Mouse (Mus musculus) urinary bladder, postnatal 4 days (tissue): ENCODE results near the gene Cpb1.

Source experiments
- DNase-seq, 2 experiments: peaks; one replicate each; pipeline ENCODE4 v3.0.0; 2021 to 2022; ENCODE audit warnings: low spot score in 2 of 2

Cpb1 gene

DNA sequence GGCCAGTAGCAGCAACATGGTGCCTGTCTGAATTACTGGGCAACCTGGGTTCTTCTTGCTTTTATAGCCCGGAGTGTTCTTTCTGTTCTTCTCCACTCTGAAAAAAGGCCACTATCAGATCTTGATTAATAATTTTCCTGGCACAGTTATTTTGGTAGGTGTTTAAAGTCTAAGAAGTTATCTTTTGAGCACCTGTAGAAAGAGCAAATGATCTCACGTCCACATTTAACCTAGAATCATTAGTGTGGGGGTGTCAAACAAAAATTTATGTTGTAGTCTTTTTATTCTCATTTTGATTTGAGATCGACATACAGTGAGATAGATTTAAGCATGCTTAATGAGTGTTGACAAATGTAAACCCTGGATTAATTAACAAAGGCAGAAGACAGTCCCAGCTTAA is at the start of gene Cpb1:
Gene Cpb1 (minus strand): TSS at position 101 of the 400 bp plus-strand sequence.
- DNase-seq: no peak

DNA sequence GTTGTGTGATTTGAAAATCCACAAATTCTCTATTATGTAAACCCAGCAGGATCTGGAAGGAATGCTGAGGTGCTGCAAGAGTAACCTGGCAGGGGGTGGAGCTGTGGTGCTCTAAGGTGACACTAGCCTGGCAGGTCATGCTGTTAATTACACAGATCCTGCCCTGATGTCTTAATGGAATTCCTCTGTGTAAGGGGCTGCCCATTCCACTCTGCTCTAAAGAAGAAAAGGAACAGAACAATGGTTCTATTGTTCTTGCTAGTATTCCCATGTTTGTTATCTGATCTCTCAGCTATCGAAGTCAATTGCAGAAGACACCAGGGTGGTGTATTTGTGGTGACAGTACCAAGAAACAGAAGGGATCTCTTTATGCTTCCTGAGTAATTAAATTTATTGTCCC is 41.7 kb upstream of the Cpb1 start:
- DNase-seq: no peak

- no peak for DNase-seq
Observed at GRCm38 (mm10) chr3:20309142-20309541, 33.6 kb upstream of the Cpb1 start.

GRCm38 (mm10) chr3:20307256-20307655 is 31.7 kb upstream of the Cpb1 start:
- no peak for DNase-seq

DNA sequence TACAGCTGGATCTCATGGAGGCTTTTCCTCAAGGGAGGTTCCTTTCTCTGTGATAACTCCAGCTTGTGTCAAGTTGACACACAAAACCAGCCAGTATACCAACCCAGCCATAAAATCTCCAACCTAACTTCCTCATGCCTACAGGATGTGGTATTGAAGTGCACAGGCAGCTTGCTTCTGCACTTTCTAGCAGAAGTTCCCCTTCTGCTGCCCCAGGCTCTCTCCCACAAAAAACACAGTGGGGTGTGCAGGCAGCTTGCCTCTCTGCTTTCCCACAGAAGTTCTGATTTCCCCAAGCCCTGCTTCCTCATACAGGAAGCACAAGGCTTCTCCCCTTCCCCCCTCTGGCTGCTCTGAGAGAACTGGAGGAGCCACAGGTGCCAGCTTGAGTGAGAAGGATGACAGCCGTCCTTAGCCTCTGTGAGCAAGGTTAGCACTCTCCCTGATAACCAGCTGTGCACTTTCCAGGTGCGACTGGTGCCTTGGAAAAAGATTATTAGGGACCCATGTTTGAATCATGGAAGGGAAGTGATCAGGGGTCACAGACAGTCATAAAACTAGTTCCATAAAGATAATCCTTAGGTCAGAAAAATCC is 29.3 kb upstream of the Cpb1 start:
- DNase-seq: no peak

DNA sequence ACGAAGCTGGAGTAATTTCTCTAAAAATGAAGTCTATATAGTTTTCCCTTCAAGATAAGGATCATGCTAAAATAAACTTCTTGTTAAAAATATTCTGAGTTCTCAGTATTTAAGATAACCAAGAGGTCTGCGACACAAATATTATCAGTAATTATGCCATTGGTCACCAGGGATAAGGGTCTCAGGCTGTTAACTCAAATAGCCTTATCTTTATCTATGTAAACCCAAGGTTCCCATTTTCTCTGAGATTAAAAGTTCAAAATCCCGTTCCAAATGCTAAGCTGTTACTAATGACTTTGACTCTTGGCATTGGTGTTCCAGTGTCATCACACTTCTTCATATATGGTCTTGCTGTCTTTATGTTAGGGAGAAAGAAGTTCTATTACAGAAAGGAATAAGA is 20.0 kb upstream of the Cpb1 start:
- no peak for DNase-seq

DNA sequence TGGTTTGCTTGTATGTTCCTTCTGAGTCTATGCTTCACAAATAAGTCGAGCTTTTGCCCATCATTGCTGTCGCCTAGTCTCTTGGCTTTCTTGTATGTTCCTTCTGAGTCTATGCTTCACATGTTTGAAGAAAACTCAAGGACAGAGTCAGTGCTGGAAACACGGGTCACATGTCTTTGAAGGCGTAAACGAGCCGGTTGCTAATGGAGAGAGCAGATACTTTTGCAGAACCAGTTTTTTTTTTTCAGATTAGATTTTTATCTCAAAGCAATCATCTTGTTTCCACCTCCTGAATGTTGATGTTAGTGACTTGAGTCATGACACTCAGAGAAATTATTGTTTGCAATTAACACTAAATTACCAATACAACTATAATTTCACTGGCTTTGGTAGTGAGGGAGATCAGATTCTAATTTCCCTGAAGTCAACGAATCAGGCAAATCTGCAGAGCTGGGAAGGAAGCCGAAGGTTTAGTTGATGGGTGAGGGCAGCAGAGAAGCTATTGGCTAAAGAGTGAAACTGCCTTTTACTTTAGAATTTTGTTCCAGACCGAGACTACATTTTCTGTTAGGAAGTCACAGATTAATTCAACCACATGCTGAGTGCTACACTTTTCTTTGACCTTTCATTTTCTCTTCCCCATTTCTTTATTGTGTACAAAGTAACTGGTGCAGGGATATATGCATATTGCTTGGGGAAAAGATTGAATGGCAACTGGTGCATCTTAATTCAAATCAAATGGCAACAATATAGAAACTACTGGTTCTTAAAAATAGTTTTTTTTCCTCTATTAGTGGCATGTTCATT is 19.2 kb upstream of the Cpb1 start:
- DNase-seq: no peak

DNA sequence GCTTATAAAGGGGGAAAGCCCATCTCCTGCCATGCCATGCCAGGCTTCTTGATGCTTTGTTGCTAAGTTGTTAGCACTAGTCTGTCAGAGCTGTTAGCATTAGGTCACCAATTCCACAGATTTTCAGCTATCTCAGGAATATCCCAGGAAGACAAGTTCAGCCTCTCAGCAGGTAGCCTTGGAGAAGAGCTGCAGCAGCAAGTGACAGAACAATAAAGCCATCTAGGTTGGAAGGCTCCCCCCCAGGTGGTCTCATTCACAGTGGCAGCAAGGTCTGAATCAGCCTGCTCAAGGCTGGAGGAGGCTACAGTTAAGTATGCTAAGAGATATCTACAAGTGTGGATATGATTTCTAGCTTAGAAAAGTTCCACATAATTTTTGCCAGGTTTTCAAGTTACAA is 15.8 kb upstream of the Cpb1 start:
- no peak for DNase-seq

DNA sequence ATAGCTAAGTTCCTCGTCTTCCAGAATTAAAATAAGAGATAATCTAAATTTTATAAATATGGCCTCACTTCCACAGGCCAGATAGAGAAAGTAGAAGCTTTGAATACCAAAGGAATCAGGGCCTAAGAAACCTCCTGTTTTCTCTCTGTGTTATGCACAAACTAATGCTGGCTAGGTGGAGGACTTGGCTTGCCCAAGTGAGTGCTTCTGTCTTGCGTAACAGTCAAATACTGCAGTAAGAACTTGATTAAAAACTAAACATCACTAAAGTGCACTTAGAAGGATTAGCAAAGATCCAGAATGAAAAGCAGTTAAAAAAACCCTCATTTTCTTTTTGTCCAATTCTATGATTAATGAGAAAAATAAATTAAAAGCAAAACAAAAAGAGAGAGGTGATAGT is 13.2 kb upstream of the Cpb1 start:
- no peak for DNase-seq

GRCm38 (mm10) chr3:20281796-20282195 is 6.3 kb upstream of the Cpb1 start:
- DNase-seq: no peak

DNA sequence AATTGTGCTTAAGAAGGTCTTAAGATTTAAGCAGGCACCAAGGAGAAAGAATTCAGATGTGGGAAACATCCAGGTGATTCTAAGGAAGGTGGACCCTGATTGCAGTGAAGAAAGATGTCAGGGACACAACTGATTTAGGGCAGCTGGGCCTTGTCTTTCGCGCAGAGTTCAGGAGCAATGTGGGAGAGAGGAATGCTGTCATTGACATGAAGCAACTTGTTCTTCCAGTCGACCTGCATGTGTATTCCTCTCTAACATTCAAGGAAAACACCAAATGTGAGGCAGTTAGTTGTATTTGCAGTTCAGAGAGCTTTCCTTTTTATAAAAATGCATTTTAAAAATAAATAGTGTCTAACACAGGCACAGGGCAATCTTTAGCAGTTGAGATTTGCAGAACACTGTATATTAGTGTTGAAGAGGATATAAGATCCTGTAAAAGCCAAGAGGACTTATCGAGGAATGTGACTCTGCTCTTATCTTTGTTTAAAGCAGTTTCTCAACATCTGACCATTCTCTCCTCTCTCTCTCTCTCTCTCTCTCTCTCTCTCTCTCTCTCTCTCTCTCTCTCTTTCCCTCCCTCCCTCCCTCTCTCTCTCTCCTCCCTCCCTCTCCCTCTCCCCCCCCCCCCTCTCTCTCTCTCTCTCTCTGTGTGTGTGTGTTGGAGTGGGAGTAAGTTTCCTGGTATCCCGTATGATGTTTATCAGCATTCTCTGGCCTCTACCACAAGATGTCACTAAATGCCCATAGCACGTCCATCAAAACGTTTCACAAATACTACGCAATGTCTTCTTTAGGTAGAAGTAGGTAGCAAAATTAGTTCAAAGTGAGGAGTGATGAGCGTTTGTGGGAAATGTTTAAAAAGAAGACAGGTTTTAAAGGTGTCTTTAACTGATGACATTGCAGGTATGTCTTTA is 20.7 kb downstream of the Cpb1 start:
- DNase-seq: no peak

- DNase-seq: no peak
Observed at GRCm38 (mm10) chr3:20243913-20244312, 31.6 kb downstream of the Cpb1 start.

DNA sequence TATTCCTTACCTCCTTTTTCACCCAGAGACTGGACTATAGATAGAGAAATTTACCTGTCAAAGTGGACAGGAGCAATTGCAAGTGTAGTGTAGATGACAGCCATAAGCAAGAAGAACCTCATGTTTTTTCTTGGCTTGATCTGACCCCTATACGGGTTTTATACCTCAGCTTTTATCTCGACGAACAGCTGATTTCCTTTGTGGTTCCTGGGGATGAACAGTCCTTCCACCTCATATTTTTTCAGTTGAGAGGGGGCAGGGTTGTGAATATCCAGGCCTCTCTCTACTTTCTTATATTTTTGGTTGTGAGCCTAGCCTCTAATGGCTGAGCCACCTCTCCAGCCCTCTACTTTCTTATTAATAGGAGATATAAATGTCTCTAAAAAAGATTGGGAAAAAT is 33.5 kb downstream of the Cpb1 start, which contains the start of gene Cpa3:
Gene Cpa3 (minus strand): TSS at position 132 of the 400 bp plus-strand sequence.
- DNase-seq: no peak

DNA sequence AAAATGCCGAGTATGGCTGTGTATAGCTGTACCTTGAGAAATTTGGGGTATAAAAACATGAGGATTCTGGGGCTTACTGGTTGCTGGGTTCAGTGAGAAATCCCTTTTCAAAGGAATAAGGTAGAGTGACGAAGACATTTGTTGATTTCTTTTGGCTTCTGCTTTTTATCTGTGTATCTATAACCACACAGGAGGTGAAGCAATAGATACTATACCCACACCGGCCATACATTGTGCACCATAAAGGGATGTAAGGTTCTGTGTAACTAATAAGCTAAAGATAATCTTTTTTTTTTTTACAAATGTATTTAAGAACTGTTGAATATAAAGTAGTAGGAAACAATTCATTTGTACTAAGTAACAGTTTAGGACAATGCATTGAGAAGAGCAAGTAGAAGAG is 35.8 kb downstream of the Cpb1 start:
- DNase-seq: no peak

- DNase-seq: no peak
Observed at GRCm38 (mm10) chr3:20236965-20237364, 38.6 kb downstream of the Cpb1 start.

GRCm38 (mm10) chr3:20229027-20229426 is 46.5 kb downstream of the Cpb1 start:
- DNase-seq: no peak

- DNase-seq: no peak
Observed at GRCm38 (mm10) chr3:20225429-20225828, 50.1 kb downstream of the Cpb1 start.

DNA sequence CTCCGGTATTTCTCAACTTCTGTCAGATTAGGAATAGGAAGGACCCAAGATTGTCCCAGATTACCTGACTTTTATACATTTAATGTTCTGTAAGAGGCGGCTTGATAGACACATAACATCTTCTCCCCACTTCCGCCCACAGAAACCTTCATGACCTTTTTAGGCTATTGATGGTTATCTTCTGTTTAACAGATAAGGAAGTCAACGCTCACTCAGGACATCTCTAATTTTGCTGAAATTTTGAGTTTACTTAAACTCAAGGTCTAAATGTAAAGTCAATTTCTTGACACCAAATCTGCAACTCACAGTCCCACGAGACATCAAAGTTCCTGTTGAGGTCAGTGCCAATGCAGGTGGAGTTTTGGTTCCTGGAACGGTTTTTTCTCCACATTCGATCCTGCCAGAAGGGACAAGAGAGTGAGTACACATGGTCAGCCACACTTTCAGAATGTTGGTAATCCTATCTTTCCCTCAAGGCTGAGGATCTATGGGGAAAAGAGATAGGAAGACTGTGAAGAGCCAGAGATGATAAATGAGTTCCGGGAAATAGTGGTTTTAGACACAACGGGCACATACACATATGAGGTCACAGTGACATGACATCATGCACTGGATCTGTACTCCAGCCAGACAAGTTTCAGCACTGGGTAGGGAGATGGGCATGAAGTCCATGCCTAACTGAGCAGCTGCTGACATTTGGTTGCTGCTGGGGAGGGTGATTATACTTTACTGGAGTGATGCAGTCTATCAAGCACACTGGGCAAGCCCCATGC is 52.4 kb downstream of the Cpb1 start:
- no peak for DNase-seq

- DNase-seq: no peak
Observed at GRCm38 (mm10) chr3:20222136-20222535, 53.4 kb downstream of the Cpb1 start.

DNA sequence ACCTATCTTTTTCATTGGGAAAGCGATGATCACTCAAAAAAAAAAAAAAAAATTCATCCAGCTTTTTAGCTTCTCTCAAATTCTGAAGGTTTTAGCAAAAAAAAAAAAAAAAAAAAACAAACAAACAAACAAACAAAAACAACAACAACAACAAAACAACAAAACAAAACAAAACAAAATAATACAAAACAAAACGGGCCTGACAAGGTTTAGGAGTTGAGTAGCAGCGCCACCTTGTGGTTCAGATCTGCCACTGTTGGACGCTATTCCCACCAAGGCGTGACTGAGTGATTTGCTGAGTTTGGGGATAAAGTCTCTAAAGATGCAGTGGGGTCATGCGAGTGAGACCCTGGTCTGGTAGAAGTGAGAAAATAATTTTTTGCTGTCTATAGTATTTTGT is 76.7 kb downstream of the Cpb1 start:
- DNase-seq: peak; percentile 24 to 67
